Mouse (Mus musculus) heart, adult 11 months (tissue): ENCODE measurements around the gene Gm16181.
A peak's percentile ranks its signal among the peaks of the same experiment; 100 is the strongest.
"Not testable (repeated sequence)": the region's sequence is repeated elsewhere in the genome, so short reads cannot be mapped to it uniquely, and the experiment has no call there.

Experiments used
- DNase-seq: peaks from one replicate; pipeline ENCODE4 v3.0.0; 2022

Gene Gm16181

DNA sequence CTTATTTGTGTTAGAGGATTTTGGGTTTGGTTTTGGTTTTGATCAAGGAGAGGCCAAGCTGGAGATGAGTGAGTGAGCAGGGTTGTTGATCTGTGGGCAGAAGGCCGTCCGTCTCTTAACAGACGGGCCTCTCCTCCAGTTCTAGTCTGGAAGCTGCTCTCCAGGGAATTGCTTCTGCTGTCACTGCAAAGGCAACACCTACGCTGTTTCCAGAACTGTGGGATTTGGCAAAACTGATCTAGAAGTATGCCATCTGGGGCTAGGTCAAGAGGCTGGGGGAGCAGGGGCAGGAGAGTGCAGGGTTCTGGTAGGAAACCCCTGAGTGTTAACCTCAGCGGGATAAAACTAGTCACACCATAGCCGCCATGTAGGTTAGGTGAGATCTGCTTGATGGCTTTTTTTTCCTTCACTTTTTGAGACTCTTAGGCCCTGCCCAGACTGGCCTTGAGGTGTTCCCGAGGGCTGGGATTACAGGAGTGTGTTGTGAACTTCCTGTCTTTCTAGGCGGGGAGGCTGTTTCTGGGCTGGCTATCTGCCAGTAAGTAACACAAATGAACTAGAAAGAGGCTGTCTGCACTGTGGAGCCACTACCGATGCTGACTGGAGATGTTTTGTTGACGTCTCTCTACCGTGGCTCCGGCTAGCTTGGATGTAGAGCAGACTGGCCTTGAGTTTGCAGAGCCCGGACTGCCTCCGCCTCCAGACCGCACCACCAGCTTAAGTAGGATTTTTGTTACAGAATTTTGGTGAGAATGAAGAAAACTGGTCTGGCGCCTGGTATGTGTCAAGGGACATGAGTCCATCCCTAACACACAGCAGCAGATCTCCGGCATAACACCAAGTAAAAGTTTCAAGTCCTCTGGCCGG is 12.7 kb downstream of the Gm16181 start, which contains the start of gene Atp6v1g2:
Gene Atp6v1g2, plus strand, starts transcription at position 547 of the 867 bp plus-strand sequence.
- DNase-seq = peak; percentile 96

DNA sequence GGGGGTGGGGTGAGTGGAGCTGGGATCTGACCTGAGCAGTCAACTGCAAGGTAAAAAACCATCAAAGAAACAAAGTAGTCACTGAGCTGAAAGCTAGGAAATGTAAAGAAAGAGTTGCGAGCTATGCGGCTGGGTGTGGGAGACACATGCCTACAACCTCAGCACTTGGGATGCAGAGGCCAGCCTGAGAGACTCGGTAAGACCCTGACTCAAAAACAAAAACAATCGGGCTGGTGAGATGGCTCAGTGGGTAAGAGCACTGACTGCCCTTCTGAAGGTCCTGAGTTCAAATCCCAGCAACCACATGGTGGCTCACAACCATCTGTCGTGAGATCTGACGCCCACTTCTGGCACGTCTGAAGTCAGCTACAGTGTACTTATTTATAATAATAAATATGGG is 13.5 kb downstream of the Gm16181 start:
- DNase-seq = not testable (repeated sequence)

DNA sequence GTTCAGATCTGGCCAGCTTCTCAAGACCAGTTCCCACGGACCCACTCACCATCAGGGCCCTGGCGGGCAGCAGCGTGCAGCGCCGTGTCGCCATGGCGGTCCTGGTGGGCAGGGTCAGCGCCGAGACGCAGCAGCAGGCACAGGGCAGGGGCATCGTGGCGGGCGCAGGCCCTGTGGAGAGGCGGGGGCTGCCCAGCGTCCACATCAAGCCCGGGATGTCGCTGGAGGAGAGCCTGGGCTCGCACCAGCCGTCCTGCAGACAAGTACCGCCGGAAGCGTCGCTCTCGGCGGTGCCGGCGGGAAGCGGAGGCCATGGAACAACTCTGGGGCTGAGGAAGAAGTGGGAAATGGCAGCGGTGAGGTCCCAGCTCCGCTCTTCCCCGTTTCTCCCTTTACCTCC is 14.3 kb downstream of the Gm16181 start:
- DNase-seq = peak; percentile 97

DNA sequence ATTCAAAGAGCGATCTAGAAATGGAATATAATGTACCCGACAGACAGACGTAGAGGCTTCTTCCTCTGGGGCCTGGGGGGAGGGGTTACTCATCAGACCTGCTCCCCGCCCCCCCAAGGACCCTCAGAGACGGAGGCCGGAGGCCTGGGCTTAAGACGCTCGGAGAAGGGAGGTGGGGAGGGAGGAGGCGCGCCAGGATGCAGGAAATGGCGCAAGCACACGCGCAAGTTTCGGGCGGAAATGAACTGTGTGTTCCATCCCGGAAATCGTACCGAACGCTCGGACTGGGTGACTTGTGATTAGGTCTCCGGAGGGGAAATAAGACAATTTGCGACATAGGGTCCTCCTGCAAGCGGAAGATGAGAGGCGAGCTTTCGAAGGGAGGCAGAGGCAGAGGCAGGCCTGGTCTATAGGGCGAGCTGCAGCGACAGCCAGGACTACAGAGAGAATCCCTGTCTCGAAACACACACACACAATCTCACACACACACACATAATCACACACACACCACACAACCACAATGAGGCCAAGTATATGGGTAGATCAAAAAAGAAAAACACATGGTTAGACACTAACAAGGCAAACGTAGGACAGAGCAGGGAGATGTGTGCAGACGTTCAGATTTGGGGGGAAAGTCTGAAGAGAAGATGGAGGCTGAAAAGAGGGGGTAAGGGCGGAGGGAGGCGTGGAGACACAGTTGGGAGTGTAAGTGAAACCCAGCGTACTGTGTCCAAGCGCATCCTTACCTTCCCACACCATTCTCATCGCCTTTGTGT is 15.2 kb downstream of the Gm16181 start, which contains the start of gene Nfkbil1:
Gene Nfkbil1, minus strand, starts transcription at position 179 of the 776 bp plus-strand sequence.
- peak; percentile 99 for DNase-seq

DNA sequence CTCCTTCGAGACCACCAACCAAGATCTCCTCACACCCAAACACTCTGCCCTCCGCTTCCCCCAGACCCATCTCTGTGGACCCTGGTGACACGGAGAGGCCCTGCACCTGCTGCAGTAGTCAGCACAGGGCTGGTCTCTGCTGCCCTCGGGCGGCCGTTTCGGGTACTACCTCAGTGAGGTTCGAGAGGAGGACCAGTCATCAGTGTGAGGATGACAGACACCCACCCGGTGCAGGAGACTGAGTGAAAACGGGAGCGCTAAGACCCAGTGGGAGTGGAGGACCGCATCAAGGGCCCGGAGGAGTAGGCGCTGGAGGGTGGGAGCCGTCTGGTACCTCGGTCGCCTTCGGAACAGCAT is 15.7 kb downstream of the Gm16181 start:
- DNase-seq = peak; percentile 99

DNA sequence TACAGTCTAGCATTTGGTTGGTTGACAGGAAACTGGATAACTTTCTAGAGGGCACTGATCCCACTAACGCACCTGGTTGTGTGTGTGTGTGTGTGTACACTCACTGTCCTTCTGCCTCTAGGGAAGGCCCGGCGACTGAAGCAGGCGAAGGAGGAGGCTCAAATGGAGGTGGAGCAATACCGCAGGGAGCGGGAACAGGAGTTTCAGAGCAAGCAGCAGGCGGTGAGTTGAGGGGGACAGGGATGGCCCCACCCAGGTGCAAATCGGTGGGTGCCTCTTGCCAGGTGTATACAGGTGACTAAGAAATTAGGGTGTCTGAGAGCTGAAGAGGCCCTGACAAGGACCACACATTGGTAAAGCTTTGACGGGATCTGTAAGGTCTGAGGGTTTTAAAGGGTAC is 16.4 kb downstream of the Gm16181 start:
- DNase-seq = peak; percentile 95

DNA sequence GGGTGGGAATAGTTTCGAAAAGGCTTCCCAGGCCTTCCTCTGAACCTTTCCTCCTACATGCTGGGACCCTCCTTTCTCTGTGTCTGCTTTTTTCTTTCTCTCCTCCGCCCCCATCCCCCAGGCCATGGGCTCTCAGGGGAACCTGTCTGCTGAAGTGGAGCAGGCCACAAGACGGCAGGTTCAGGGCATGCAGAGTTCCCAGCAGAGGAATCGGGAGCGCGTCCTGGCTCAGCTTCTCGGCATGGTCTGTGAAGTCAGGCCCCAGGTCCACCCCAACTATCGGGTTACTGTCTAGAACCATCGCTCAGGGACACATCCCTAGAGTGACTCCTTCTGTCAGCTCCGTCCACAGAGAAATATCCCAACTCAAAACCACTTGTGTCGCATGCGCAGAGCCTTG is 16.9 kb downstream of the Gm16181 start:
- DNase-seq = peak; percentile 92

DNA sequence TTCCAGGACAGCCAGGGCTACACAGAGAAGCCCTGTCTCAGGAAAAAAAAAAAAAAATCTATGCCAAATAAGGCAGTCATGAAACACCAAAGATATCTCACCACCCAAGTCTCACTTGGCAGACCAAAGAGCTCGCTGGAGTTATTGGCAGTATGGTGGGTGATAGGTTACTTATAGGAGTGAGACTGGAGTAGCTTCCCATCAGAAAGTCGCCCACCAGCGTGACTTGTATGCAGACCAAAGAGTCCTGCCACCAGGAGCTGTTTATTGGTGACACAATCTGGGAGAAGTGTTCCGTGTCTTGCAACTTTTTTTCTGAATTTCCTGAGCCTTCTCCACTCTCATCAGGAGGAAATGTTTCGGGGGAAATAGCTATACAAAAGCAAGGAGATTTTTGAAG is 19.1 kb downstream of the Gm16181 start:
- DNase-seq = no peak

DNA sequence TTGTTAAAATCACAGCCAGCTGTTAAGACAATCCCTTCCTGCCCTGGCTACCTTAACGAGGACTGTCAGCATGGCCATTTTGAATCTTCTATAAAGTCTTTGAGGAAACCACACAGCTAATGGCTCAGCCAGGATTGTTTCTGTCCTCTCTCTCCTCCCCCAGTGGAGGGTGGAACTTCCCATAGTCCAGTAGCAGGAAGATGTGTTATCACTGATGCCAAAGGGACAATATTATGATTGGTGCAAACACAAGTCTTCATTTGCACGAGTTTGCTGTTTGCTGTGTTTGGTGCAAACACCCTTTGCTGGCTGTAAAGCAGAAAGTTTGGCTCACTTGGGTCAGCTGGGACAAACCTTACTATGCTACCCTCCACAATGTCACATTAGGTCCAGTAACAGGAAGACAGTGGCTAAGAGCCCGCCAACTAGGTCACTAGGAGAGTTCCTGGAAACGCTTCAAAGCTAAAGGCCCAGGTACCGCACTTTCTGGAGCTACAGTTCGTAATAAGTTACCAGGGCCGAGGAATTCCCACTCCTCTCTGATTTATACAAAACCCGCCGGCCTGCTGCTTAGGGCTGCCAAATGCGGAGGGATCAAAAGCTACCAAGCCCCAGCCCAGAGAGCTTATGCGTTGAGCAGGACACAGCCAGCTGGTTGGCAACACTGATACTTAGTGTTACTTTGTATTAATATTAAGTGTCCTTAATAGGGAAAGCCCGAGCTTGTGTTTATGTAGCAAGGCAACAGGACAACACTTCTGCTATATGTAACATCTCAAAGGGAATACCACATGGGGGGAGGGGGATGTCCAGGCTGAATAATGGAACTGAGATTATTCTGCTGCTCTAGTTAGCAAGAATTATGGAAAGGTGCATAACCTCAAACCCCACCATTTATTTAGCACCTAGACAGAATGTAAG is 20.0 kb downstream of the Gm16181 start:
- peak; percentile 96 for DNase-seq

DNA sequence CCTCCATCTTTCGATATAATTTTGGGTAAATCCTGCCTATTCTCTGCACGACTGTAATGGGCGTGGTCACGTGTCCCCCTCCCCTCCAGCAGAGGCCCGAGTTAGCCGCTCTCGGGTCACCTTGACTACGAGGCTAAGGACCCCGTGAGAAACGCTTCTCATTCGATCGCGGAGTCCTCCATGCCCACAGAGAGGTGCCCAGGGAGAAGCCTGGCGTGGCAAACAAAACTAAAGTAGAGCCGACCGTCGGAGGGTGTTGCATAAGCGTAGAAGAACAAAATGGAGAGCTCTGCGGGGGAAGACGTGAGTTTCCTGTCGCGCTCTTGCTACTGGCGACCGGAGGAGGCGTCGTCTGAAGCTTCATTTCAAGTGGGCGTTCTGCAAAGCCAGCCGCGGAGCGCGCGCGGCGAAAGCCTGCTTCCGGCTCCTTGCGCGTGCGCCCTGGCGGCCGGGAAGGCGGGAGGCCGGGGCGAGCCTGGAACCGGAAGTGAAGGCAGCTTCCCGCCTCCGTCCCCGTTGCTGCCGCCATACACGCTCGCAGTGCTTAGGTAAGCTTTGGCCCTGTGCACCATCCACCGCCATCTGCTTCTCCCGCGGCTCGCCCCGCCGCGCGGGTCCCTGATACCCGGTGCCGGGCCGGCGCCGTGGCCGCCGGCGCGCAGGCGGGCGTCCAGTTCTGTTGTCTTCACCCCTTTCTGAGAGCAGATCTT is 20.8 kb downstream of the Gm16181 start, which contains the start of gene Ddx39b:
Gene Ddx39b, plus strand, starts transcription at position 442 of the 710 bp plus-strand sequence.
- DNase-seq = peak; percentile 100

DNA sequence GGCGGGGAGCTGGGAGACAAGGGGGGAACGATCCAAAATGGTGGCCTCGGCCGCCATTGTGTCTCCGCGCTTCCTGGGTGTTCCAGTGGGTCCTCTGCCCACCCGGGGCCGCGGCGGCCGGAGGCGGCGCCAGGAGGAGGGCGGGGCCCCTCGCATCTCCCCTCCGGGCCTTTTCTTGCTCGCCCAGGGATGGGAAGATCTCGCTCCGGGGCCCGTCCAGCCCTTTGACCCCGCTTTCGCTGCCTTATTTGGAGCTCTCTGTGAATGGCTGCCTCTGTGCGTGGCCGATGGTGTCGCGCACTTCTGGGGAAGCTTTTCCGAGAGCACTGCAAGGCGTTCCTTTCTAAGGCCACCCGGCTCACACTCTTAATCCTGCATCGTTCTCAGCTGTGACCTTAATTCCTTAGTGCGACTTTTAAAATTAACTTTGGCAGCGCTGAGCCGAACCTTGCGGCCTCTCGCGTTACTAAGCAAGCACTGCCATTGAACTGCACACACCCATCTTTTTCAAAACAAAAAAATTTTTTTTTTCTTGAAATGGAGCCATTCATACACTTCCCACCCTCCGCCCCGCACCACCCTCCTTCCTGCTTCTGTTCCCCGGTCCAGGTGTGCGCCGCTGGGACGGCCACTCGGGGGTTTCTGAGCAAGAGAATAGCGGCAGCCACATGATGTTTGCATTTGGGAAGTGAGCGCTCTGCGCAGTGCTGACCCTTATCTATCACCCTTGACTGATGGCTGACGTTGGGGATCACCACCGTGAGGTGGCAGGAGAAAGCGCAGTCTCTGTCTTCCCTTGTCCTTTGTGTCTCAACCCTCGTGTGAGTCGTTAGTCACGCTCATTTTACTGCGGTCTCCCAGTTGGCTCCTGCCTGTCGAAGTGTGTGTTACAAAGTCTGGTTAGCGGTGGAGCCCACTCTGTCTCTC is 21.6 kb downstream of the Gm16181 start:
- DNase-seq = peak; percentile 99

DNA sequence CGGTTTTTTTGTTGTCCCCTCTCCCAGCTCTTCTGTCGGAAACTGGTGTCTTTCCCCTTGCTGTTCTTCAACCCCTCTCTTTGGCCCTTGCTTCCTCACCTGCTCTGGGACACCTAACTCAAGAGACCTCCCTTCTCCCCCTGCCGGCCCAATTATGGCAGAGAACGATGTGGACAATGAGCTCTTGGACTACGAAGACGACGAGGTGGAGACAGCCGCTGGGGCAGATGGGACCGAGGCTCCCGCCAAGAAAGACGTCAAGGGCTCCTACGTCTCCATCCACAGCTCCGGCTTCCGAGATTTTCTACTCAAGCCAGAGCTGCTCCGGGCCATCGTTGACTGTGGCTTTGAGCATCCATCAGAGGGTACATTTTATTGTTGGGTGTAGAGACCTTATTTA is 22.5 kb downstream of the Gm16181 start:
- peak; percentile 97 for DNase-seq

DNA sequence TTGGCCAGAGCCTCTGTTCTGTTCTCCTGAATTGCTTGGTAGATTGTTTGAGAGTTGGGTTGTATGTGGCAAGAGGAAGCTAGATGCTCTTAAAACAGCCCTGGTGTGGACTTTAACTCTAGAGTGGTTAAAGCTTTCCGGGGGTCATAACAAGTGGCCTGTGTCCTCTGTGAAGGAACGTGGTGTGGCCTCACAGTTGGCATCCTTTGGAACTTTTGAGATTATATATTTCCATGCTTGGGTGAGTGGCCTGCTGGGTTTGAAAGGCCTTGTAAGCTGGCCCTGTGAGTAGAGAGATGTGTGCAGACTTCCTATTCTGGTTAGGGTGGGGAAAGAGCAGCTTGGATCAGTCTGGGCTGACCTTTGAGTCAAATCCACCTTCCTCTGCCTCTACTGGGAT is 24.4 kb downstream of the Gm16181 start:
- peak; percentile 83 for DNase-seq

DNA sequence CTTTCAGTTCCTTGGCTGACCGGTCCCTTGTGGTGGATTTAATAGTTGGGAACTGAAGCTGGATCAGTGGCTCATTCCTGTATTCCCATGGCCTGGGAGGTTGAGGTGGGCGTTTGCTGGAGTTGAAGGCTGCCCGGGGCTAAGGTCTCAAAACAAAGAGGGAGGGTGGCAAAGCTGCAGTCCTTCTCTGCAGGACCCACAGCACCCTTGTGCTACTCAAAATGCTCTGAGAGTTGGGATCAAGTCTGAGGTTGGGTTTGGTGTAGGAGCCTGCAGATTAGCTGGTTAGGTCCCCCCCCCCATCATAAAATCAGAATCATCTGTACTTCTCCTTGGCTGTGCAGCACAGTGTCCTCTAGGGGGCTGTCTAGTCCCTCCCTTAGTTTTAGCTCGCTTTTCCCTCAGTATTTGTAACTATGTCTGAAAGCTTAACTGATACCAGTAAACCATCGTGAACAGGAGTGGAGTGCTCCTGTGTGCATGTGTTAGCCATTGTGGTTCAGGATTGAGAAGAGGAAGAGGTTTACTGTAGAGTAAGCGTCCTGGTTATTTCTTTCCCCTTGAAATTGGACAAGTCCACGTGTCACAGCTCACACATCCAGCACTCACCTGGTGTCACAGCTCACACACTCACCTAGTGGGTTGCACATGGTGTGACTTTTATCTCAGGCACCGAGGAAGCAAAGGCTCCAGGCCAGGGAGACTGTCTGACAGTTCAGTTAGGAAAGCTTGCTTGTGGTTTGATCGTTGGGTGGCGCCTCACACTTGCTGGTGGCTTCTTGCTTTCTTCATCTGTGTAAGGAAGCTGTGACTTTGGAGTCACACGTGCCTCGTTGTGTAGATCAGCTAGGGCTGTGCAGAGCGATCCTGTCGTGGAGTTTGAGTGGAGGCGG is 25.3 kb downstream of the Gm16181 start:
- peak; percentile 92 for DNase-seq

DNA sequence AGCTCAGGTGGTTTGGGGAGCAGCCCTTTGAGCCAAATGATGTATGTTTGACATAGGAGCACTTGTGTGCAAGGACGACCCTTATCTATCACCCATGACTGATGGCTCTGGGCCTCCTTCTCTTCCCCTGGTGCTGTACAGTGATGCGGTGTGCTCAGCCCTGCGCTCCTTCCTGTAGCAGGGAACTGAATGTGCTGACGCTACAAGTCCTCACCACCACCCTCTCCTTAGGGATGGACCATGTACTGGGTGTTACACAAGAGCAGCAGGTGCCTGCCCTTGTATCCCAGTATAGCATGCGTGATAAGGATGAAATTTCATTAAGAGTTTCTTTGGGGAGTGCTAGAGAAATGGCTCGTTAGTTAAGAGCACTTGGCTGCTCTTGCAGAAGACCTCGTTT is 26.5 kb downstream of the Gm16181 start:
- DNase-seq = peak; percentile 92

DNA sequence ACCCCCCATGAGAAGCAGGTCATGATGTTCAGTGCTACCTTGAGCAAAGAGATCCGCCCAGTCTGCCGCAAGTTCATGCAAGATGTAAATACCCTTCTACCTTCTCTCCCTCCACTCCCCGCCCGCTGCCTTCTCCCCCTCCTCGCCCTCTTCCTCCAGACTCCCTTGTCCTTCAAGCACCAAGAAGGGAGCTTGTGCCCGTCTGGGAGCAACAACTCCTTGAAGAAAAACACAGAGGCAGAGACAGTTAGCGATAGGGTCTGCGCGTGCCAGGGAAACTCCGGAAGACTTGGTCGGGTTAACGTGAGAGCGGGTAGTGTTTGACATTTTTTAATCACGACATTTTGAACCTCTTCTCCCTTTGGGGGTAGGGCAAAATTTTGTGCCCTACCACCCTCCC is 28.4 kb downstream of the Gm16181 start:
- DNase-seq = peak; percentile 88

DNA sequence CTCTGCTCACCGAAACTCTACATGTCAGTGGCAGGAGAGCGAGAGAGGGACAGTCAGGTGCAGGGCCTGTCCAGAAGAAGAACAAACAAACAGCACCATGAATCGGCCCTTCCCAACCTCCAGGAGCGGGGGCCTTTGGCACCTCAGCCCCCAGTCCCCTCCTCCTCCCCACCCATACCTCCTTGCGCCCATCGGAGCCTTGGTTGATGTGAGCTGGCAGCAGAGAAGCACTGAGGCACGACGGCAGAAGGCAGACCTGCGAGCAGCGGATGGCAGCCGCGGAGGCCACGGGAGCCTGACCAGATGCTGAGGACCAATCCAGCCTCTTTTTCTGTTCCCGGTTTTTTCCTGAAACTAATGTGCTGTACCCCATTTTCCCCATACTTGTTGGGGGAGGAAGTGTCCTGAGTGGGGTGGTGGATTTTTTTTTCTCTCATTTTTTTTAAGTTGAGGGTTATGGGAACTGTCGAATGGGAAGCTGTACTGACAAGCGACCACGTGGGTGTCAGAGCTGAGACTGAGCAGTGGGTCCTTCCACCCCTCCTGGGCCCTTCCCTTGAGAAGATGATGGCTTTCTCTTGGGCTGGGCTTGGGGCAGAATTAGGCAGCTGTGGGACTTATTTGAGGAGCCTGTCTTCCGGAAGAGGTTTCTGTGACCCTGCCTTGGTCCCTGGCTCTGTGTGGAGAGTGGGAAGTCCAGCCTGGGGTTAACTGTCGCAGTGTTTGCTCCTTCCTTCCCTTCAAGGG is 29.0 kb downstream of the Gm16181 start:
- peak; percentile 91 for DNase-seq

DNA sequence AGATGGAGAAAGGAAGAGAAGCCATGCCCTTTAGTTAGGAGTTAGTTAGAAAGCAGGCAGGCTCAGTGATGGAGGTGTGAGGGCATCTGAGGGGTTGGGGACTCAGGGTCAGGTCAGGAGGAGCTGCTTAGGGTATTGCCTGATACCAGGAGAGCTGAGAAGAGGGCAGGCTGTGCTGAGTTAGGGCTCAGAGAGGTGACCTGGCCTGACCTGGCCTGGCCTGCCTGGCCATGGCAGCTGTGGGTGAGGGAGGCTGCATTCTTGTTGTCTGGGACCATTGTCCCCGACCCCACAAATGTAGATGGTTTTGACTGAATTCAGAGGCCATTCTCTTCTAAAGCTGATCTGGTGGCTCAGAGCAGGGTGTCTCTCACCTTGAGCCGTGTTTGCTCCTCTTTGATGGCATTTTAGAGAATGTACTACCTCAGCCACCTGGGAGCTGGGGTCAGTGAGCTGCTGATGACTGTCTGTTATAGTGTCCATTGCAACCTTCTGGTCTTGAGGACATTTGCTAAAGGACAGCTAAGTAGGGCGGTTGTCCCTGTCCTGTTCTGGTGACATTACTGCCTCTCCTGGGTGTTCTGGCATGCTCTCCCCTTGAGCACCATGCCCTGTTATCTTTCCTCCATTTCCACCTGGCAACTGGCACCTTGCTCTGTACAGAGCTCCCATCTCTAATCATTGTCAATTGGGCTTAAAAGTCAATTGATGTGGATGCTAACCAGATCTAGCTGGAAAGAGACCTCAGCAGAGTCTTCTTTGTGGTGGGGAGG is 29.9 kb downstream of the Gm16181 start:
- peak; percentile 86 for DNase-seq
